Mouse (Mus musculus): ENCODE measurements around the gene Tenm4. TPM values are rescaled to one million over a fixed set of nuclear protein-coding genes. Genes with fewer than 3 reads are reported as not detected.
A peak's percentile ranks its signal among the peaks of the same experiment; 100 is the strongest.

The Tenm4 gene
- polyA plus RNA-seq, 1 experiment from 2014 or later, result 42.7 TPM

DNA sequence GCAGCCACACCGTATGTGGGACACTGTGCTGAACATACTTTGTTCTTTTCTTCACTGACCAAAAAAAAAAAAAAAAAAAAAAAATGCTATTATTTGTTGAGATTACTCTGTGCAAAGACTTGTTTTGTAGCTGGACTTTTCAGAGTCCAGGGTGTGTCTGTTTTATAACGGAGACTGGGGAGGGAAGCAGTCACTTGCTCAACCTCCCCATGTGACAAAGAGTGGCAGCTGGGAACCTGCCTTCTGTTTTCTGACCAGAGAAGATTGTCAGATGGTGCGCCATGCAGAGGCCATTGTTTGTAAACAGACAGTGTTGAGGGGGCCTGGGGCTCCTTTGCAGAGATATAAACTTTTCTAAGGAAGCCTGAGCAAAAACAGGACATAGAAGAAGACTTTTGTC is 17.0 kb upstream of the Tenm4 start:
- Histone ChIP-seq H3K36me3 (no peaks in the 10 kb centered on the region), H3K4me3 (replicated peaks) (no peak overlapping the region), H3K9me3 (replicated peaks) (no peaks in the 10 kb centered on the region), H3K9ac (no peak overlapping the region), H3K27ac (no peak overlapping the region), H3K4me1 (0 out of 2 replicates have a peak, but pooled peaks cover 12% of the 10 kb centered on the region), H3K4me2 (no peak overlapping the region), H3K27me3 (no peaks in the 10 kb centered on the region)
- no peak for ATAC-seq (replicated peaks; ENCODE audit: low FRiP score)
- WGBS, result 89% methylated on average over 3 of the region's 3 CpGs

- 84% methylated on average over 7 of the region's 7 CpGs for WGBS
- no peak overlapping the region for H3K4me3 ChIP-seq (replicated peaks)
- H3K27ac ChIP-seq, result no peak overlapping the region
- H3K36me3 ChIP-seq, result no peaks in the 10 kb centered on the region
- H3K9me3 ChIP-seq (replicated peaks), result no peaks in the 10 kb centered on the region
- H3K27me3 ChIP-seq, result no peaks in the 10 kb centered on the region
- ATAC-seq (replicated peaks; ENCODE audit: low FRiP score), result no peak
- H3K9ac ChIP-seq, result no peak overlapping the region
- no peak overlapping the region for H3K4me2 ChIP-seq
- H3K4me1 ChIP-seq, result 0 out of 2 replicates have a peak, but pooled peaks cover 12% of the 10 kb centered on the region
These were observed 14.4 kb upstream of the Tenm4 start for GRCm38 (mm10) chr7:96156481-96157255.

GRCm38 (mm10) chr7:96164141-96164540 is 6.9 kb upstream of the Tenm4 start:
- Histone ChIP-seq H3K27me3 (no peaks in the 10 kb centered on the region), H3K4me2 (no peak overlapping the region), H3K4me1 (no peaks in the 10 kb centered on the region), H3K9me3 (replicated peaks) (no peaks in the 10 kb centered on the region), H3K4me3 (replicated peaks) (no peak overlapping the region), H3K9ac (no peak overlapping the region), H3K27ac (no peak overlapping the region), H3K36me3 (no peaks in the 10 kb centered on the region)
- no peak for ATAC-seq (replicated peaks; ENCODE audit: low FRiP score)

DNA sequence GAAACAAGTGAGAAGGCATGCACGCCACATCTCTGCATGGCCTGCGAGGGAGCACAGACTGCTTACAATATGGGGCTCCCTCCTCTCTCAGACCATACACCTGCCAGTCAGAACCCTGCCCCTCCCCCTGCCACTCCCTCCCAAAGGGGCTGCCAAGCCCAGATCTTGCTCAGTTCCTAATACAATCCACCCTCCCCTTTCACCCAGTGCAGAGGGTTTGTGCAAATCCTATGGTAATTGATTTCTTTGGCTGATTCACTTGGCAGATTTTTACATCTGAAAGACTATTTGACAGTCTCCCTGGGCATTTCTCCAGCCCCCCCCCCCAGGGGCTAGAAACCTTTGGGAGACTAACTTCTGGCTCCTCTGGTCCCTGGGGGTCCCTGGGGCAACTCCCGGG is 2.1 kb upstream of the Tenm4 start:
- ATAC-seq (replicated peaks; ENCODE audit: low FRiP score), result no peak
- Histone ChIP-seq H3K27me3 (no peaks in the 10 kb centered on the region), H3K36me3 (no peaks in the 10 kb centered on the region), H3K27ac (no peak overlapping the region), H3K9me3 (replicated peaks) (no peaks in the 10 kb centered on the region), H3K4me3 (replicated peaks) (no peak overlapping the region), H3K4me2 (no peak overlapping the region), H3K9ac (no peak overlapping the region), H3K4me1 (peaks cover 8% of the 10 kb centered on the region)
- WGBS, result 45% methylated on average over 3 of the region's 3 CpGs

DNA sequence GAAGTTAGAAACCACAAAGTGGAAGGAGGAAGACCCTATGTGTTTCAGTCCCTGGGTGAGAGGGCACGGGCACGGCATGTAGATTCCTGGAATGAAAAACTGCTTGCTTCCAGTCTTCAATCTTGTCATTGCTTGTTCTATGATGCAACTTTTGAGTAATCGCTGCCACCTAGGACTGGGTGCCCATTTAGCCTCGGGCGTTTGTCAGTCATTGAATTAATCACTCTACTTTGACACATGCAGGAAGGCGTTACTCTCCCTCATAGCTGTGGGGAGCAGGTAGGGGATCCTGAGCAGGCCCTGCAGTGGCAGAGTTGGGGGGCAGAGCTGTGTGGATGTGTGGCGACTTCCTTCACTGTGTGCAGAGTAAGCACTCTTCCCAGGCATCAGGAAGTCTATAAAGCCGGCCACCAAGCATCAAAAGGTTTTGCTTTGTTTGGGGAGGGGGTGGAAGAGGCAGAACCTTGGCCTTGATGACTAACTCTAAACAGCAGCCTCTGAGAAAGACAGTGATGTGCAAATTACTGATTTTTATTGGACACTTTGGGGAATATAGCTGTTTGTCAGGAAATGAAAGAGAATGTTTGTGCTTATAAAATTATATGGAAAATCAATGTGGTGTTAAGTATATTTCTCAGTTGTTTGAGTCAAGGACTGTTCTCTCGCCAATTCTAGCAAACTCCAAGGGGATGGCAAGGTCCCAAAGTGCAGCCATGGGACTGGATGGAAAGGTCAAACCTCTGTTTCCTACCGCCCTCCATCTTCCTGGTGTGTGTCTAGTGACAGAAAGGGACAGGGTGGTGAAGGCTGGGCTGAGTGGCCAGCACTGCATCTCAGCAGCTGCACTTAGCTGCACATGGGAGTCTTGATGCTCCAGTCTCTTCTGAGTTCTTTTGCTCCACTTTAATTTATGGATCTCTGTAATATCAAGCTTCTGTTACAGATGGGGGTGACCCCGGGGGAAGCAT is 834 bp downstream of the Tenm4 start:
- Histone ChIP-seq H3K27me3 (no peaks in the 10 kb centered on the region), H3K27ac (no peak overlapping the region), H3K9me3 (replicated peaks) (no peaks in the 10 kb centered on the region), H3K4me2 (peak overlapping the region; percentile 13; the same call in 1 of the 2 replicates), H3K9ac (no peak overlapping the region), H3K4me1 (peaks cover 8% of the 10 kb centered on the region), H3K4me3 (replicated peaks) (no peak overlapping the region), H3K36me3 (no peaks in the 10 kb centered on the region)
- no peak for ATAC-seq (replicated peaks; ENCODE audit: low FRiP score)
- WGBS, result 47% methylated on average over 11 of the region's 11 CpGs

DNA sequence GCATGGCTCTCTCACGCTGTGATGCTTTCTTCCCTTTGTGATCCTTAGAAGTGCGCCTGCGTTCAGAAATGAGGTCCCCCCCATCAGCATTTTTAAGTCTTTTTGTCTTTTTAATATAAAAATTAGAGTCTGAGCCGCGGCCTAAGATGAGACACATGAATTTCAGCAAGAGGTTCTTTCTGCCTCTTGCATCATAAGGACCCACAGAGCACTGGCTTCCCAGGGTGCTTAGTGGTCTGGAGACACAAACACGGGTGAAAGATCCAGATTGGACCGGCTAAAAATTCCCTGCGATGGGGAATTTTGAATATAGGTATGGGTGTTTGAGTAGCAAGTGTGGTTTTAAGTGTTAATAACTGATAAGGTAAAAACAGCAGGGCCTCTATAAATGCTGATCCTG is 5.7 kb downstream of the Tenm4 start:
- no peaks in the 10 kb centered on the region for H3K27me3 ChIP-seq
- no peaks in the 10 kb centered on the region for H3K36me3 ChIP-seq
- H3K4me2 ChIP-seq, result no peak overlapping the region
- no peak for ATAC-seq (replicated peaks; ENCODE audit: low FRiP score)
- 90% methylated on average over 8 of the region's 8 CpGs for WGBS
- H3K4me1 ChIP-seq, result no peaks in the 10 kb centered on the region; the same call in 1 of the 2 replicates
- no peak overlapping the region for H3K27ac ChIP-seq
- H3K4me3 ChIP-seq (replicated peaks), result no peak overlapping the region
- H3K9ac ChIP-seq, result no peak overlapping the region
- no peaks in the 10 kb centered on the region for H3K9me3 ChIP-seq (replicated peaks)

DNA sequence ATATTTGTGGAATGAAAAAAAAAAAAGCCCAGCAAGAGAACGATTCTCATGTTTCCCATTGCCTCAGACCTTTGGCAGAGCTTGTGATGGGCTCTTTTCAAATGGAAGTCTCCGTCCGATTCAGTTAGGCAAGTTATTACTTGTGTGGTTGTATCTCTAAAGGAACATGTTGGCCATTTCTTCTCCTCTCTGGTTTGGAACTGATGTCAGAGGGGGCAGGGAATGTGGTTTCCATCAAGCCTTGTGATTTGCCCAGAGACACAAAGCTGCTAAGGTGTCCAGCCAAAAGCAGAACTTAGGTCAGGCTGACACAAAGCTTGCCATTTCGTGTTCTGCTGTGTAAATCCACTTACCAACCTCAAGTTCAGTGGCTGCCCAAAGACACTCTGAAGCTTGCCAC is 10.7 kb downstream of the Tenm4 start:
- H3K9ac ChIP-seq, result no peak overlapping the region
- 80% methylated on average over 4 of the region's 4 CpGs for WGBS
- no peaks in the 10 kb centered on the region for H3K4me1 ChIP-seq
- H3K9me3 ChIP-seq (replicated peaks), result no peaks in the 10 kb centered on the region
- no peak overlapping the region for H3K4me3 ChIP-seq (replicated peaks)
- no peak overlapping the region for H3K27ac ChIP-seq
- no peaks in the 10 kb centered on the region for H3K36me3 ChIP-seq
- no peak for ATAC-seq (replicated peaks; ENCODE audit: low FRiP score)
- no peak overlapping the region for H3K4me2 ChIP-seq
- no peaks in the 10 kb centered on the region for H3K27me3 ChIP-seq

GRCm38 (mm10) chr7:96183195-96183594 is 12.1 kb downstream of the Tenm4 start:
- Histone ChIP-seq H3K9me3 (replicated peaks) (no peaks in the 10 kb centered on the region), H3K27me3 (no peaks in the 10 kb centered on the region), H3K4me2 (no peak overlapping the region), H3K27ac (no peak overlapping the region), H3K36me3 (no peaks in the 10 kb centered on the region), H3K4me1 (no peaks in the 10 kb centered on the region), H3K9ac (no peak overlapping the region), H3K4me3 (replicated peaks) (no peak overlapping the region)
- WGBS, result 98% methylated on average over 1 of the region's 1 CpGs
- ATAC-seq (replicated peaks; ENCODE audit: low FRiP score), result no peak

DNA sequence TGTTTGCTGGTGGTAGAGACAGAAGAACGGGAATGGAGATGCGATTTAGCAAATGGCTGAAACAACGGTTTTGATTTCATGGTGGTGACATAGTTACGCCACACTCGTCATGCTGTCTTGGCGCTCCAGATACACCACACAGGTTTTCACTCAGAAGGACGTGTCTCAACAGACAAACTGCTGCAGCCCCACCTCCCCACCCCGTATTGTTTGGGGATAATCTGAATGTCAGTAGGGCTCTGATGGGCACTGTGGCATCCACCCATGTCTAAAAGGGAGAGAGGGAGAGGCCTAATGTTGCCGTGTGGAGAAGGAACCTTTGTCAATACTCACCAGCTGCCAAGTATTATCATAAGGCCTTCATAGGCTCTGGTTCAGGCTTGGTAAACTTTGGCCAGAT is 14.4 kb downstream of the Tenm4 start:
- no peak overlapping the region for H3K9ac ChIP-seq
- H3K27me3 ChIP-seq, result no peaks in the 10 kb centered on the region
- no peak overlapping the region for H3K4me2 ChIP-seq
- no peak for ATAC-seq (replicated peaks; ENCODE audit: low FRiP score)
- no peak overlapping the region for H3K4me3 ChIP-seq (replicated peaks)
- H3K27ac ChIP-seq, result no peak overlapping the region
- H3K36me3 ChIP-seq, result no peaks in the 10 kb centered on the region
- H3K4me1 ChIP-seq, result no peaks in the 10 kb centered on the region
- WGBS, result 76% methylated on average over 9 of the region's 9 CpGs
- H3K9me3 ChIP-seq (replicated peaks), result no peaks in the 10 kb centered on the region

- Histone ChIP-seq H3K9me3 (replicated peaks) (no peaks in the 10 kb centered on the region), H3K36me3 (no peaks in the 10 kb centered on the region), H3K9ac (no peak overlapping the region), H3K4me1 (no peaks in the 10 kb centered on the region), H3K4me3 (replicated peaks) (no peak overlapping the region), H3K4me2 (no peak overlapping the region), H3K27ac (no peak overlapping the region), H3K27me3 (peaks cover 16% of the 10 kb centered on the region; the same call in 1 of the 2 replicates)
- 71% methylated on average over 10 of the region's 10 CpGs for WGBS
- no peak for ATAC-seq (replicated peaks; ENCODE audit: low FRiP score)
These were observed 32.9 kb downstream of the Tenm4 start for GRCm38 (mm10) chr7:96203812-96204560.

- H3K36me3 ChIP-seq, result no peaks in the 10 kb centered on the region
- H3K9ac ChIP-seq, result no peak overlapping the region
- no peak overlapping the region for H3K4me3 ChIP-seq (replicated peaks)
- H3K27ac ChIP-seq, result no peak overlapping the region
- 26% methylated on average over 10 of the region's 10 CpGs for WGBS
- H3K9me3 ChIP-seq (replicated peaks), result no peaks in the 10 kb centered on the region
- 0 out of 2 replicates have a peak, but pooled peaks have one; percentile 15 for ATAC-seq (replicated peaks; ENCODE audit: low FRiP score)
- H3K4me1 ChIP-seq, result peaks cover 7% of the 10 kb centered on the region; the same call in 1 of the 2 replicates
- peaks cover 19% of the 10 kb centered on the region; the same call in 1 of the 2 replicates for H3K27me3 ChIP-seq
- H3K4me2 ChIP-seq, result no peak overlapping the region
These were observed 33.8 kb downstream of the Tenm4 start for GRCm38 (mm10) chr7:96204809-96205350.
